Mouse (Mus musculus) liver, embryonic 13.5 days (tissue): ENCODE measurements around the gene Tnpo3. TPM values are rescaled to one million over a fixed set of nuclear protein-coding genes. Genes with fewer than 3 reads are reported as not detected.
A peak's percentile ranks its signal among the peaks of the same experiment; 100 is the strongest.

Experiments used
- ATAC-seq: fragments of 200-750 bp; cut with Nextera tagmentation; 2 replicates; pipeline ENCODE4 v1.8.0; 2017; ENCODE audit warnings: low read depth, mild to moderate bottlenecking, moderate number of reproducible peaks, moderate library complexity
- DNase-seq: peaks from one replicate; pipeline ENCODE4 v3.0.0; 2022
- H3K27ac ChIP-seq: fragments of 300-500 bp; sonication (generic); 2 replicates; pipeline ENCODE4 v1.5.1; 2015; ENCODE audit warnings: moderate library complexity, mild to moderate bottlenecking, inconsistent platforms
- H3K27me3 ChIP-seq: fragments of 300-500 bp; sonication (generic); 2 replicates; pipeline ENCODE4 v1.6.1; 2015; ENCODE audit warnings: mild to moderate bottlenecking, inconsistent platforms
- H3K36me3 ChIP-seq: fragments of 300-500 bp; sonication (generic); 2 replicates; pipeline ENCODE4 v1.6.1; 2015; ENCODE audit warnings: mild to moderate bottlenecking, inconsistent platforms
- H3K4me1 ChIP-seq: fragments of 300-500 bp; sonication (generic); replicated peaks from 2 replicates; pipeline ENCODE4 v1.6.1; 2015; ENCODE audit warnings: inconsistent platforms
- H3K4me2 ChIP-seq: fragments of 300-500 bp; sonication (generic); 2 replicates; pipeline ENCODE4 v1.6.1; 2015; ENCODE audit warnings: inconsistent platforms, mild to moderate bottlenecking, moderate library complexity
- H3K4me3 ChIP-seq: fragments of 300-500 bp; sonication (generic); replicated peaks from 2 replicates; pipeline ENCODE4 v1.5.1; 2015; ENCODE audit warnings: mild to moderate bottlenecking, inconsistent platforms
- H3K9ac ChIP-seq: fragments of 300-500 bp; sonication (generic); 2 replicates; pipeline ENCODE4 v1.6.1; 2015; ENCODE audit warnings: mild to moderate bottlenecking, inconsistent platforms
- H3K9me3 ChIP-seq: fragments of 300-500 bp; sonication (generic); replicated peaks from 2 replicates; pipeline ENCODE4 v1.6.1; 2016; ENCODE audit warnings: inconsistent platforms
- WGBS: fragments of 180-500 bp; shearing (Covaris S2); methylation state at CpG from one replicate; pipeline ENCODE4 v1.1.7; 2015; ENCODE audit not compliant: insufficient replicate concordance; 5-methylcytosine and 5-hydroxymethylcytosine counted together
- polyA plus RNA-seq: library from polyadenylated mRNA; unstranded; fragments of >200 nt; fragmentation: Nextera tagmentation; extraction: Ambion mirVana; gene quantifications from 2 replicates; pipeline ENCODE4 v1.2.1, GENCODE M21; 2015

The Tnpo3 gene
- polyA plus RNA-seq, result 38.2 and 43.1 TPM in 2 replicates

DNA sequence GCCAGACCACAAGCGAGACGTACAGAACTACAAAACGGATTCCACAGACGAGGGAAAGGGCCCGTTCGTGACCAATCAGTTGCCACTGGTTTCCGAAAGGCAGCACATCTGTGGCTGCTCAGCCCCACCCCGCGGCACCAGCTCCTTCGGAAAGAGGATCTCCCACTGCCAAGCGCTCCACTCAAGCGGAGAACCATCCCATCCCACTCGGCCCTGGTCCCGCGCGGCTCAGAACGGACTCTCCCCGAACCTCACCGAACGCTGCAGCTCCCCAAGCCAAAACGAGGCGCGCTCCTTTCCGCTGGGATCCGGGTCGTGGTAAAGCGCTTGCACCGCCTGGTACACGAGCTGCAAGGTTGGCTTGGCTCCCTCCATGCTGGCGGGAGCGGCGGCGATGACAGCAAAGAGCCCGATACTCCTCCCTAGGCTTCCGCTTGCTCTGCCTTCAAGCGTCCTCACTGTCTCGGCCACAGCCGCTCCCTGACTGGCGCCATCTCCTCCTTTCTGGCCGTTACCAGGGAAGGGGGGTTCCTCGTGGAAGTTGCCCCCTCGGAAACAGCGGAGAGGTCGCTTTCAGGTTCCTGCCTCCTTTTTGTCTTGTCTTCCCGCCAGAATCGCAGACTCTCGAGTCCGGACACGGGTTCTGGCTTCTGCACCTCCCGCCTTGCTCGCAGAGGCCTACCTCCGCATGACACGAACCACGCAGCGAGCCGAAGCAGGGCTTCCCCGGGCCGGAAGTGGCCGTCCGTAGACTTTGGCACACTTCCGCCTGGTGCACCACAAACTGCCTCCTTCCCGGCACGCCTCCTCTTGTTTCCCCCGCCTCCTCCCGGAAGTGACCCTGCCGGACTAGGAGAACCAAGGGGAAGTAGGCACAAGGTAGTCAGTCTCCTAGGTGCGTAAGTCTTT, at the start of gene Tnpo3:
Gene Tnpo3 (minus strand): TSS at position 777 of the 909 bp plus-strand sequence.
- under 1% methylated on average over 67 of the region's 67 CpGs for WGBS
- Histone ChIP-seq H3K27me3 (no peaks in the 10 kb centered on the region), H3K36me3 (no peaks in the 10 kb centered on the region), H3K9ac (peak within 1 kb of the TSS; percentile 92), H3K9me3 (no peaks in the 10 kb centered on the region), H3K4me3 (peak within 1 kb of the TSS; percentile 97), H3K27ac (peak within 1 kb of the TSS; percentile 83), H3K4me1 (peaks cover 34% of the 10 kb centered on the region), H3K4me2 (peak within 1 kb of the TSS; percentile 85)
- ATAC-seq (peak; percentile 95), DNase-seq (peak; percentile 90)

DNA sequence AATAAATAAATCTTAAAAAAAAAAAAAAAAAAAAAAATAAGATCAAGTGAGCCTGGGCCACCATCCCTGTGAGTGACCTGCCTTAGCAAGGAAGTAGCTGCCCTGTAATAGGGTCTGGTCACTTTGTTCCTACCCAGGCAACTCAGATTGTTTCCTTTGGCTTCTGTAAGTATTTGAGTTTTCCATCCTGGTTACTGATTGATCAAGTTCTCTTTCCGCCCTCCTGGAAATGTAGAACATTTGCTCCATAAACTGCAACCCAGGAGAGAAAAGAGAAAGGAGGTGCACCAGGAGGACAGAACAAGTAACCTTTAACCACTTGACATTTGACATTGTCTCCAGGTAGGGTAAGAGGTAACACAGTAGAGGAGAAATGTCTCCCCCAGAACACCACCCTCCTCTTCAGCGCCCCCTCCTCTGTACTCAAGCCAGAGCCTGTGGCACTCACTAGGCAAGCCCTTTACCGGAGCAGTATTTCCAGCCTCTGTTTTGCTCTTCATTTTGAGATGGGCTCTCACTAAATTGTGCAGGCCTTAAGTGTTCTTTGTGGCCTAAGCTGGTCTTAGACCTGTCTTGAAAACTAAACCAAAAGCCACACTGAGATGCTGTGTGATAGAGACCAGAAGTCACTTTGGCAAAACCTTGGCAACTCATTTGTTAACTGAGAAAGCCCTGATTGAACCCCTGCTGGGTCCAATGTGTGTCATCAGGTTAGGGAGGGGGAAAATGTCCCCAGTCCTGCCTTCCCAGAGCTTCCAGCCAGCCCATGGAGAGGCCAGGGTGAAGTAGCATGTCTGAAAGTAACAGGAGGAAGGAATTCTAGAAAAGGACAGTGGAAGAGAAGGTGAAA, 49.2 kb upstream of the Tnpo3 start:
- Histone ChIP-seq H3K4me1 (peaks cover 4% of the 10 kb centered on the region; the same call in 1 of the 2 replicates), H3K27me3 (0 out of 2 replicates have a peak, but pooled peaks cover 3% of the 10 kb centered on the region), H3K4me3 (no peak overlapping the region), H3K36me3 (no peaks in the 10 kb centered on the region), H3K9ac (no peak overlapping the region), H3K27ac (peak overlapping the region; percentile 77), H3K4me2 (no peak overlapping the region), H3K9me3 (no peaks in the 10 kb centered on the region)
- 55% methylated on average over 3 of the region's 3 CpGs for WGBS
- ATAC-seq (0 out of 2 replicates have a peak, but pooled peaks have one; percentile 46), DNase-seq (no peak)

DNA sequence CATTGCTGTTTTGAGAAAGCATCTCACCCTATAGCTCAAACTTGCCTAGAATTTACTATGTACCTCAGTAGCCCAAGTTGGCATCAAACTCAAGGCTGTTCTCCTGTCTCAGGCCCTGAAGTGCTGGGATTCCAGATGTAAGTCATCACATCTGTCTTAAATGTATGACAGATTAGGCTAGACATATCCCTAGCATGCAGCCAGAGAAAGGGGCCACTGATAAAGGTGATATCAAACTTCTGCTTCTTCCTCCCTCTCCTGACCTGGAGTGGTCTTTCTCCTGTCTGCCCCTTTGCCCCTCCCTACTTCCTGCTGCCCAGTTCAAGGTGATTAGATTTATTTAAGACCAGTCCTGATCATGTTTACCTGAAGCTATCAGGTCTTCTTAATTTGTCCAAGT, 43.6 kb upstream of the Tnpo3 start:
- DNase-seq (no peak), ATAC-seq (no peak)
- Histone ChIP-seq H3K4me1 (peaks cover 8% of the 10 kb centered on the region; the same call in 1 of the 2 replicates), H3K27me3 (peaks cover 7% of the 10 kb centered on the region; the same call in 1 of the 2 replicates), H3K36me3 (no peaks in the 10 kb centered on the region), H3K27ac (no peak overlapping the region), H3K9me3 (no peaks in the 10 kb centered on the region), H3K9ac (no peak overlapping the region), H3K4me3 (no peak overlapping the region), H3K4me2 (no peak overlapping the region)

- whole genome bisulfite sequencing, result 37% methylated on average over 10 of the region's 10 CpGs
- DNase-seq, result no peak
- H3K9ac ChIP-seq, result no peak overlapping the region
- no peaks in the 10 kb centered on the region for H3K36me3 ChIP-seq
- H3K9me3 ChIP-seq, result no peaks in the 10 kb centered on the region
- H3K4me2 ChIP-seq, result no peak overlapping the region
- H3K27me3 ChIP-seq, result peaks cover 7% of the 10 kb centered on the region; the same call in 1 of the 2 replicates
- no peak overlapping the region for H3K27ac ChIP-seq
- 0 out of 2 replicates have a peak, but pooled peaks cover 6% of the 10 kb centered on the region for H3K4me1 ChIP-seq
- ATAC-seq, result no peak
- no peak overlapping the region for H3K4me3 ChIP-seq
Observed at GRCm38 (mm10) chr6:29650170-29650549, 40.5 kb upstream of the Tnpo3 start.

DNA sequence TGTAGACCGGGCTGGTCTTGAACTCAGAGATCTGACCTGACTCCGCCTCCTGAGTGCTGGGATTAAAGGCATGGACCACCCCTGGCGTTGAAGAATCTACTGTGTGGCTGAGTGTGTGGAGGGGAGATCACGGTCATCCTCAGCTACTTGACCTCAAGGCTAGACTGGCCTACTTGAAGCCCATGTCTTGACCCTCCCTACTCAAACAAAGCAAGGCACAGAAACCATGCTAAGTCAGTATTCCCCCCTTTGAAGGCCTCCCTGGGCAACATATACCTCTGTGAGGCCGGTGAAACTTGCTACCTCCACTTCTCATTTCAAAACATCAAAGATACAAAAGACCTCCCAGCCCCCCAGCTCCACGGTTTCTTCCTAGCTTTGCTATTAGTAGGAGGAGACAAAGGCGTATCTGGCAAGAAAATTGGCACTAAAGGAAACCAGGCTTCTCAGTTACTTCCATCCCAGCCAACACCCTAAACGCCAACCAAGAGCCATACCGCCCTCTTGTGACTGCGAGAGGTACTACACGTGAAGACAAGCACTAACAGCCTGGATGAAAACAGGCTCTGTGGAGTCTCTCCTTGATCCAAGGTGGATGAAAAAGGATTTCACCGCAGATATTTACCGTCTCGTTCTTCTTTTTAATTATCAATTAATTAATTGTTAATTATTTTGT, 39.9 kb upstream of the Tnpo3 start:
- H3K4me2 ChIP-seq, result no peak overlapping the region
- DNase-seq, result peak; percentile 67
- H3K27ac ChIP-seq, result no peak overlapping the region
- H3K9me3 ChIP-seq, result no peaks in the 10 kb centered on the region
- H3K4me3 ChIP-seq, result no peak overlapping the region
- H3K27me3 ChIP-seq, result peaks cover 7% of the 10 kb centered on the region; the same call in 1 of the 2 replicates
- WGBS, result 27% methylated on average over 14 of the region's 14 CpGs
- 0 out of 2 replicates have a peak, but pooled peaks have one; percentile 55 for ATAC-seq
- no peaks in the 10 kb centered on the region for H3K36me3 ChIP-seq
- 0 out of 2 replicates have a peak, but pooled peaks cover 6% of the 10 kb centered on the region for H3K4me1 ChIP-seq
- no peak overlapping the region for H3K9ac ChIP-seq

GRCm38 (mm10) chr6:29641816-29642215, 32.1 kb upstream of the Tnpo3 start:
- Histone ChIP-seq H3K4me3 (no peak overlapping the region), H3K27ac (no peak overlapping the region), H3K27me3 (peaks cover 16% of the 10 kb centered on the region), H3K4me1 (no peaks in the 10 kb centered on the region), H3K9ac (no peak overlapping the region), H3K9me3 (no peaks in the 10 kb centered on the region), H3K4me2 (no peak overlapping the region), H3K36me3 (no peaks in the 10 kb centered on the region)
- 71% methylated on average over 4 of the region's 4 CpGs for WGBS
- DNase-seq, result no peak
- no peak for ATAC-seq

GRCm38 (mm10) chr6:29639580-29640419, 30.1 kb upstream of the Tnpo3 start:
- H3K4me2 ChIP-seq, result no peak overlapping the region
- no peaks in the 10 kb centered on the region for H3K4me1 ChIP-seq

DNA sequence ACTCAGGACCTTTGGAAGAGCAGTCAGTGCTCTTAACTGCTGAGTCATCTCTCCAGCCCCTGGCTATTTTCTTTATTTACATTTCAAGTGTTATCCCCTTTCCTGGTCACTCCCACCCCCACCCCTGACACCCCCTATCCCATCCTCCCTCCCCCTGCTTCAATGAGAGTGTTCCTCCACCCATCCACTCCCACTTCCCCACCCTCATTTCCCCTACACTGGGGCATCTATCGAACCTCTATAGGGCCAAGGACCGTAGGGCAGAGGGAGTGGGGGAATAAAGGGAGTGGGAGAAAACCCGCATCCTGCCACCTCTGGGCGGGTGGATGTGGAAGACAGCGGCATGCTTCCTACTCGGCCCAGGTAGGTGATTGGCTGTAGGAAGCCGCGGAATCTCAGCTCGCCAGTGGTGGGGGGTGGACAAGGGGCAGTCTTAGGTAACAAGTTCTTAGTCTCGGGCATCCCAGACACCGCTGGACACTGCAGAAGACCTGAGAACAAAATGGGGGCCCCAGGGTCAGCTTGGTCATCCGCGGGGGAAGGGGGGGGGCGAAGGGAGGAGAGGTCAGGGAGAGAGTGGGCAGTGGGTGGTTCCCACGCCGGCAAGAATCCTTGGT, 29.3 kb upstream of the Tnpo3 start:
- Histone ChIP-seq H3K4me2 (no peak overlapping the region), H3K27ac (no peak overlapping the region), H3K4me1 (no peaks in the 10 kb centered on the region), H3K27me3 (peaks cover 16% of the 10 kb centered on the region), H3K9me3 (no peaks in the 10 kb centered on the region), H3K4me3 (no peak overlapping the region), H3K9ac (no peak overlapping the region), H3K36me3 (no peaks in the 10 kb centered on the region)
- 8% methylated on average over 15 of the region's 16 CpGs for WGBS
- ATAC-seq, result no peak
- DNase-seq, result no peak

More at GRCm38 (mm10) chr6:29639580-29640419, 30.1 kb upstream of the Tnpo3 start:
- no peaks in the 10 kb centered on the region for H3K36me3 ChIP-seq
- no peak overlapping the region for H3K4me3 ChIP-seq
- ATAC-seq, result no peak
- H3K27ac ChIP-seq, result no peak overlapping the region
- DNase-seq, result no peak
- WGBS, result 34% methylated on average over 7 of the region's 7 CpGs
- peaks cover 16% of the 10 kb centered on the region for H3K27me3 ChIP-seq
- no peak overlapping the region for H3K9ac ChIP-seq
- H3K9me3 ChIP-seq, result no peaks in the 10 kb centered on the region

GRCm38 (mm10) chr6:29637397-29638373, 28.0 kb upstream of the Tnpo3 start:
- Histone ChIP-seq H3K9ac (no peak overlapping the region), H3K27me3 (peaks cover 25% of the 10 kb centered on the region), H3K4me3 (no peak overlapping the region), H3K9me3 (no peaks in the 10 kb centered on the region), H3K27ac (no peak overlapping the region), H3K36me3 (no peaks in the 10 kb centered on the region), H3K4me2 (no peak overlapping the region), H3K4me1 (no peaks in the 10 kb centered on the region)
- 72% methylated on average over 3 of the region's 3 CpGs for WGBS
- no peak for DNase-seq
- no peak for ATAC-seq
